Mouse (Mus musculus) embryonic facial prominence, embryonic 12.5 days (tissue): ENCODE measurements around the gene Mup16. TPM values are rescaled to one million over a fixed set of nuclear protein-coding genes. Genes with fewer than 3 reads are reported as not detected.
"Not testable (repeated sequence)": the region's sequence is repeated elsewhere in the genome, so short reads cannot be mapped to it uniquely, and the experiment has no call there.

Experiments
- ATAC-seq: fragments of 200-750 bp; cut with Nextera tagmentation; 2 replicates; pipeline ENCODE4 v1.8.0; 2017; ENCODE audit not compliant: insufficient number of reproducible peaks, insufficient read depth, low FRiP score, low TSS enrichment
- H3K27ac ChIP-seq: fragments of 300-500 bp; sonication (generic); 2 replicates; pipeline ENCODE4 v1.5.1; 2016; ENCODE audit warnings: mild to moderate bottlenecking
- H3K27me3 ChIP-seq: fragments of 300-500 bp; sonication (generic); 2 replicates; pipeline ENCODE4 v1.6.1; 2016; ENCODE audit warnings: mild to moderate bottlenecking, moderate library complexity
- H3K36me3 ChIP-seq: fragments of 300-500 bp; sonication (generic); 2 replicates; pipeline ENCODE4 v1.6.1; 2016; ENCODE audit warnings: mild to moderate bottlenecking
- H3K4me1 ChIP-seq: fragments of 300-500 bp; sonication (generic); 2 replicates; pipeline ENCODE4 v1.6.1; 2016
- H3K4me2 ChIP-seq: fragments of 300-500 bp; sonication (generic); replicated peaks from 2 replicates; pipeline ENCODE4 v1.6.1; 2016; ENCODE audit warnings: mild to moderate bottlenecking, moderate library complexity
- H3K4me3 ChIP-seq: fragments of 300-500 bp; sonication (generic); 2 replicates; pipeline ENCODE4 v1.5.1; 2016; ENCODE audit warnings: mild to moderate bottlenecking
- H3K9ac ChIP-seq: fragments of 300-500 bp; sonication (generic); 2 replicates; pipeline ENCODE4 v1.6.1; 2016; ENCODE audit warnings: mild to moderate bottlenecking, moderate library complexity
- H3K9me3 ChIP-seq: fragments of 300-500 bp; sonication (generic); 2 replicates; pipeline ENCODE4 v1.6.1; 2016; ENCODE audit warnings: mild to moderate bottlenecking, moderate library complexity
- WGBS: fragments of 180-500 bp; shearing (Covaris S2); methylation state at CpG from one replicate; pipeline ENCODE4 v1.1.7; 2016; 5-methylcytosine and 5-hydroxymethylcytosine counted together
- polyA plus RNA-seq: library from polyadenylated mRNA; unstranded; fragments of >200 nt; fragmentation: Nextera tagmentation; extraction: Ambion mirVana; gene quantifications from 2 replicates; pipeline ENCODE4 v1.2.1, GENCODE M21; 2016

Gene Mup16
- polyA plus RNA-seq: not detected in 2 replicates

DNA sequence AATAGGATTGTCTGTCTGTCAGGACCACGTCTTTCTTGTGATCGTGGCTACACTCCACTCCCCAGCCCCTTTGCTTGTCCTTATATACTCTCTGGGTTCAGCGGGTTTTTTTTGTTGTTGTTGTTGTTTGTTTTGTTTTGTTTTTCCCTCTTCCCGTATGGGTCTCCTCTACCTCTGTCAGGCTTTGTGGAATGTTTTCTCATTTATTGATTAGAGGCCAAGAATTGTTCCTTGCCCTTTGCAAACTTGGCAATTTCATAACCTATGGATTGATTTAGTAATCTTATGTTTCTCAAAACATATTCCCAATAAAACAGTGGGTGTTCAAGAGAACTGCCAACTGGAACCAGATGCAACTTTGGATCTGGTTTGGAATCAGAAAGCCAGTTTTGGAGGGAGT lies at the start of gene Mup16:
Mup16 (minus strand) TSS at position 101 of the 400 bp plus-strand sequence.
- 85% methylated on average over 3 of the region's 4 CpGs for WGBS
- H3K27me3 ChIP-seq, ATAC-seq, H3K4me2 ChIP-seq, H3K27ac ChIP-seq, H3K9me3 ChIP-seq, H3K4me3 ChIP-seq, H3K4me1 ChIP-seq, H3K9ac ChIP-seq, H3K36me3 ChIP-seq: not testable (repeated sequence)

GRCm38 (mm10) chr4:61555887-61556286 lies 36.6 kb upstream of the Mup16 start:
- H3K27me3 ChIP-seq, ATAC-seq, H3K4me2 ChIP-seq, H3K9ac ChIP-seq, H3K4me3 ChIP-seq, H3K4me1 ChIP-seq, H3K36me3 ChIP-seq, H3K27ac ChIP-seq, H3K9me3 ChIP-seq: not testable (repeated sequence)
- WGBS: 20% methylated on average over 2 of the region's 2 CpGs

Other genes starting within 250 kb of the Mup16 start
- gene Mup14, start 215.5 kb downstream of the Mup16 start, polyA plus RNA-seq: not detected in 2 replicates
- not detected in 2 replicates for gene Mup15, start 79.8 kb downstream of the Mup16 start, polyA plus RNA-seq
- not detected in 2 replicates for gene Mup17, start 76.3 kb upstream of the Mup16 start, polyA plus RNA-seq
- gene Mup18, start 154.6 kb upstream of the Mup16 start, polyA plus RNA-seq: not detected in 2 replicates